Mouse (Mus musculus): ENCODE results near the gene Rps16.

Gene Rps16

DNA sequence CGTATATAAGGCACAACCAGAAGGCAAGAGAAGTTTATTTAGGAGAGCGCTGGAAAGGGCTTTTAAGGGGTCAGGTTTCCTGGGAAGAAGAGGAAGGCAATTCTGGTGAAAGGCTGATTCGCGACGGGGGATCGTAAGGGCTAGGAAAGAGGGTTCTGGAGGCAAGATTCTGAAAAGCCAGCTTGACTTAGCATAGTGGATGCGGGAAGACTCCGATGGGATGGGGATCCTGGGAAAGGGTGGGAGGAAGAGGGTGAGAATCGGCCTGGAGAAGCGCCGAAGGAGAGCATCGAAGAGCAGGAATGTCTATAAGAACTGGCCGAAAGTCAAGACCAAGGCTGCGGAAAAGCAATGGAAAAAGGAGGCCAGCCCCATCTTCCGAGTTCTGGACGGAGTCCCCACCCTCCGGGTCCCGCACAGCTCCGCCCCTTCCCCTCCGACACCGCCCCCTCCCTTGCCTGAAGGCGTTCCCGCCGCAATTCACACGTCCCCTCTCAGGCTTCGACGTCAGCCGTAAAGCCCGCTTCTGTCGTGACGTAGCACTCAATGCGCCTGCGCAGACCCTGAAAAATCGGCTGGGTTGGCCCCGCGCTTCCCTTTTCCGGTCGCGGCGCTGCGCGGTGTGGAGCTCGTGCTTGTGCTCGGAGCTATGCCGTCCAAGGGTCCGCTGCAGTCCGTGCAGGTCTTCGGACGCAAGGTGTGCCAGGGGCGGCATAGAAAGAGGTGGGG is at the start of gene Rps16:
Gene Rps16 (plus strand): TSS at position 498 of the 729 bp plus-strand sequence.
- DNase-seq: peak; percentile 98

DNA sequence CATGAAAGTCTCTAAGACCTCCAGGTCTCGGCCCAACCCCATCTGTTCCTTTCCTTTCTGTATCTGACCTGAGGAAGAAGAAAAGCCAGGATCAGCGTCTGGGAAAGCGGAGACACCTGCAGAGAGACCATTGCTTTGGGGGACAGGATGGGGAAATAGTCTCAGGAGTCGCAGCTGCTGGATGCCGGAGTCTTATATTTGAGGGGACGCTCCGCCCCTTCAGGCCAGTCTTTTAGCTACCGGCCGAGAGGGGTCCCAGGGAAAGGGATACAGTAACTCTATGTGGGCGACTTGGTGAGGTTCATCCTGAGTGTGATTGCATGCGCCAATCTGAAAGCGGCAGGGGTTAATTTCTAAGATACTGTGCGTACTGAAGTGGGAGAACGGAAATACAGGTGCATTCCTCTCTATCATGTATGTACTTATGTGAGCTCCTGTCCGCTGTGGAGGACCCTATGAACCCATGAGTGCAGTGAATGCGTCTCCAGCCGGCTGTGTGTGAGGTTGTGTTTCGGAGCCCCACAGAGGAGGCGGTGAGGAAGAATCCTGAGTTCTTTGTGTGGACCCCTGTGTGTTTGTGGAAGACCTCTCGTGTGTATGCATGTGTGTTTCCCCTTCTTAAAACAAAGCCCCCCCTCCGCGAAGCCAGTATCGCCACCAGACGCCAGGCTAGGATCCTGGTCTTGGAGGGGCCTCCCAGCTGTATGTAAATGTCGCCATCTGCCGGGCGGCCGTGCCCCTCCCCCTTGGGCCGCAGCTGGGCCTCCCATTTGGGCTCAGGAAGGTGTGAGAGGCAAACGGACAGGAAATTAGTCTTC is 48.6 kb upstream of the Rps16 start, which contains the start of gene Dll3:
Gene Dll3 (minus strand): TSS at position 623 of the 818 bp plus-strand sequence.
- DNase-seq: peak; percentile 33

DNA sequence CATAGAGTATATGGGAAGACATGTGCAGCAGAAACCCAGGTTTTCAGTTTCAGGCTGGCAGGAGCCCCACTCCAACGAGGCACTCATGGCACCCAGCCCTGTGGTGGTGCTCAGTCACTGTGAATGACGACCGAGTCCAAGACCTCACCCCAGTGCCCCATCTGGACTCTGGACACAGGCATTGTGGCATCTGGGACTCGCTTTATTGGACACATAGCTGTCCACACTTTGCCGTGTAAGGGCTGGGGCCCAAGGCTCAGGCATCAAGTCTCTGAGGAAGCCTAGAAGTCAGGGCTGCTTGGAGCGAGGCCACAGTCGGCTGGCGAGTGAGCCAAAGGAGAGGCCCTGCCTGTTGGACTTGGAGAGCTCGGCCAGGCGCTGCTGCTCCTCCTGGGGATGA is 44.8 kb upstream of the Rps16 start:
- no peak for DNase-seq

DNA sequence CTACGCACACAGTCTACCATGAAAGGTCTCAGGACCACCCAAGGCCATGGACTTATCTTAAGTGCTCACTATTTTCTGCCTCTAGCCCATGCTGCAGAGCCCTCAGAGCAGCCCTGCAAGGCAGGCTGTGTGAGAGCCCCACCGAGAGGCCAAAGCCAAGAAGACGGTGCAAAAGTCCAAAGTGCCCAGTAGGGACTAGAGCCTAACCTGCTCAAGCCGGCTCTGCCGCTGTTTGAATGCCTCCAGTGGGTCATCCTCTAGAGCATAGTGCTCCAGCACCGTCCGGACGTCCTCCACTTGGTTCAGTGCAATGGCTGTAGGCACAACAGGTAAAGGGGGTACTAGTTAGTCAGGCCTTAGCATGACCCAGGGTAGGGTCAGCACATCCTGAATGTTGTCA is 44.2 kb upstream of the Rps16 start:
- DNase-seq: no peak

DNA sequence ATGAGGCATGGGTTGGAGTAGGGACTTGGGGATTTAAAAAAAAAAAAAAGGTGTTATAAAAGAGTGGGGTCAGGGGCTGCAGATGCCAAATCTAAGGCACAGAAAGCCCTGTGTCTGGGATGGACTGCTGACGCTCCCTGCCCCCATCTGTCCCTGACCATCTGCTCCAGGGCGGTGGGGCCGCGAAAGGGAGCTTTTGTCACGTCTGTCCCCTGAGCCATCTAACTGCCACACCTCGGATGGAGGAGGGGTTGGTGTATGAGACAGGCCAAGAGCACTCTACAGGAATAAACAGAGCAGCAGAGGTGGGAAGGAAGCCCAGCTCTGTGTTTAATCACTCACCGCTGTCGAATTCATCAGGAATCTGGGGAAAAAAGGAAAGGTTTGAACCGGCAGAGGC is 40.7 kb upstream of the Rps16 start:
- DNase-seq: no peak

DNA sequence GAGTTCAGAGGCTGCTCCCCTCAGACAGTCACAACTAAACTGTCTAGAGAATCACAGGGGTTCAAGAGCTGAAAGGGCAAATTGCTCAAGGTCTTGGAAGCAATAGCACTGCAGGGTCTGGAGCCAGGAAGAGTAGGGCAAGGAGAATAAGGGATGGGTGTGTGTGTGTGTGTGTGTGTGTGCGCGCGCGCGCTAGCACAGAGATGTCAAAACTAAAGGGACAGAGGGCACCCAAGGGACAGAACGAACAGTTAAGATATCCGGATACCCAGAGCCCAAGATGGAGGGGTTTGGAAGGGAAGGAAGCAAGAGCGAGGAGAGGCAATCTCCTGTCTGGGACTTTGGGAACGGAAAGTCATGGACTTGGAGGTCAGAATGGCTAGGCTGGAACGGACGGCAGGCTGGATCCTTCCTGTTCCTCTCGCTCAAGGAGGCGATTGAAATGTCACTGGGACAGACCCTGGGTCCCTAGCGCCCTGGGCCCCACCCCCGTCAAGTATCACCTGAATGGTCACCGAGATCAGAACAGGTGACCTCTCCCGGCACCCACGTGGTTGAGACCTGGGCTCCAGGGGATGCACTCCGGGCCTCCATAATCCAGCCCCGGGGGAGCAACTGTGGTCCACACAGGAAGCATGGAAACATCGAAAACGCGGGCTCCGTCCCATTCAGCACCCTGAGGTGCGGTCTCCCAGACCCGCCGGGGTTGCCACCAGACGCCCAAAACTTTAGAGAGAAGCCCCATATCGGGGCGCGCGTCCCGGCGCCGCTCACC is 39.1 kb upstream of the Rps16 start:
- no peak for DNase-seq

DNA sequence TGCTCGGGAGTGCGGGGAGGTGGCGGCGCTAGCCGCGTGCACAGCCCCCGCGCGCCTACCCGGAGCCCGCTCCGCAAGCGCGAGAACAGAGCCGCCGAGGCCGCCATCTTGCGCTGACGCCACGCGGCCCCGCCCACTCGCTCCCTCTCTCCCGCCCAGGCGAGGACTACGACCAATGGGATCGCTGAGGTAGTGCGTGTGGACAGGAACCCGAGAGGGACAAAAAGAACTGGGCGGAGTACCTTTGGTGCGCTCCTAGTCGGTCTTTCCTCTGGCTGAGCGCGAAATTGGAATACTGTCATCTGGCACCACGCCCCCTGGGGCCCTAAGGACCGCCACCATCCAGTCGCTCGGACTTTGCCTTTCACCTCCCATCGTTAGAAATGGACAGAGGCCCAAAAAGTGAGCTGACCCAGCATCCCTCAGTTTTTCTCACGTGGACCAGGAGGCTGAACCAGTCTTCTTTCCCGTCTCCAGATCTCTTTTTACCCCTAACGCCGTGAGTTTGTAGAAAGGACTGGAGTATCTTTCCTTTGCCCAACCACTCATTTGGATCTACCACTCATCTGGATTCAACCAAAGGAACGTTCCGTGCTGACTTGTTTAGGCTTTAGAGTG is 38.4 kb upstream of the Rps16 start, which contains the start of gene Timm50:
Gene Timm50 (minus strand): TSS at position 147 of the 618 bp plus-strand sequence.
- peak; percentile 99 for DNase-seq

DNA sequence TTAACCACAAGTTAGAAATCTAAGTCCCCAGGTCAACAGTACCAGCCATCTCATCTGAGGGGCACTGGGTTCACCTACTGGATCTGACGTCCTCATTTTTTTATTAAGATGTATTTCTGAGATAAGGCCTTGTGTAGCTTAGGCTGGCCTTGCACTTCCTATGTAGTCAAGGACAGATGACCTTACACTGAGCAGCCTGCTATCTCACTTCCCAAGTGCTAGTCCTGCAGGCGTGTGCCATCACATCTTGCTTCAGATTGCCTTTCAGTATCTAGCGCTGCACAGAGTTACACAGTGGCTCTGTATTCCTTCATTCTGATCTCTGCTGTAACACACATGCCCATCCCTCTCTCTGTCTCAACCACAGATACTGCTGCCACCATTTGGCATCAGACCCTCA is 32.4 kb upstream of the Rps16 start:
- no peak for DNase-seq

DNA sequence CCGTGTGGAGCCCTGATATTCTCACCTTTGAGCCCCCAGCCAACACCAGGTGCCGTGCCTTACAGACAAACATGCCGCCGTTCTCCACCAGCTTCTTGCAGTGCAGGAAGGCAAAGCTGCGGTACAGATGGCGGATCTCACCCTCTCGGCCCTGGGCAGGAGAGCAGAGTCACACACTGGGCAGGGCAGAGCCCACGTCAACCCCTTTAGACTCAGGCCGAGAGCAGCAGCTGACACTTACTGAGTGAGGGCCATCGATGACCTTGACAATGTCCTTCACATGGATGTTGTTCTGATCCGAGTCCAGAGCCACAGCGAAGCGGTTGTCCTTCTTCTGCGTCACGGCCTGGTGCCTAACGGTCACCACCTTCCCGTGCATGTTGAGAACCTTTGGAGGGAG is 31.7 kb upstream of the Rps16 start:
- no peak for DNase-seq

DNA sequence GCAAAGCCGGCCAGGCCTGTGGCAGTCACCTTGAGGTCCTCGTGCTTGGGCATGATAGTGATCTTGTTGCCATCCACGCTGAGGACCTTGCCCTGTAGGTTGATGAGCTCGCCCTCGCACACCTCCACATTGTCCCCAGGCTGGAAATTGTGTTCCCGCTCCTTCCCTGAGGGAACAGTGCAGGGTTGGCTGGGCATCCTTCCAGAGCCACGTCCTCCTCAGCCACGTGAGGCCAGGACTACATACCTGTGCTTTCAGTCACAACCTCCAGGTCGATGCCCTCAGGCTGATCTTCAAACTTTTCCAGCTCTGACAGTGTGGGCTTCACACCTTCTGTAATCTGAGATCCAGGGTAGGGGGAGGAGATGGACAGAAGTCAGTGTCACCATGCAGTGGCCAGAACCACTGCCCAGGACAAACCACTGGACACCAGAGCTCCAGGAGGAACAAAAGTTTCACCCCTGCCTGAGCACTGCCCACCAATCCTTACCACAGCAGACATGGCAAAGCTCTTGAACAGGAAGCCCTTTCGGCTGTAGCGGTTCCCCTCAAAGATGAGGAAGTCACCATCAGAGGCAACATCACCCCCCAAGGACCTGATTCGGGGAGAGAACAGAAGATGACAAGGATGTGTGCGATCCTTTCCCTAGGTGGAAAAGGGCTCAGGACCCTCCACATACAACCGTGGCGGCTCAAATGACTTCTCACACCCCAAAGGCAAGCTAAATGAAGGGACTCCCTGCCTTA is 28.3 kb upstream of the Rps16 start:
- DNase-seq: no peak

DNA sequence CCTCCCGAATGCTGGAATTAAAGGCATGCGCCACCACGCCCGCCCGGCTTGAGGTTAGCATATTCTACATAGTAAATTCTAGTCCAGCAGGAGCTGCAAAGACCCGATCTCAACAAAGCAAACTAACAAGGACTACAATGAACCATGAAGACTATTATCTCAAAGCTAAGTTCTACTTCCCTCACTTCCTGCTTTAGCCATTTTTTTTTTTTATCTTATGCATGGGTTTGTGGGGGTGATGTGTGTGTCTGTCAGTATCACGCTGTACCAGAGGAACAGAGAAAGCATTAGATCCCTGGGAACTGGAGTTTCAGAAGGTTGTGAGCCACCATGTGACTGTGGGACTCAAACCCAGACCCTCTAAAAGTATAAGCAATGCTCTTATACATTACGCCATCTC is 25.2 kb upstream of the Rps16 start:
- no peak for DNase-seq

DNA sequence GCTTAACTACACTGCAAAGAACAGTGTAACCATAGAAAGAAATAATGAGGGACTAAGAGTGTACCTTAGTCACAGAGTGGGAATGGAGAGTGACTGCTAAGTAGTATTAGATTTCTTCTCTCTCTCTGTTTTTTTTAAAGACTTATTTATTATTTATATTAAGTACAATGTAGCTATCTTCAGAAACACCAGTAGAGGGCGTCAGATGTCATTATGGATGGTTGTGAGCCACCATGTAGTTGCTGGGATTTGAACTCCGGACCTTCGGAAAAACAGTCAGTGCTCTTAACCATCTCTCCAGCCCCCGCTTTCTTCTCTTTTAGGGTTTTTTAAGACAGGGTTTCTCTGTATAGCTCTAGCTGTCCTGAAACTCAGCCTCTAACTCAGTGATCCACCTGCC is 24.0 kb upstream of the Rps16 start:
- no peak for DNase-seq

DNA sequence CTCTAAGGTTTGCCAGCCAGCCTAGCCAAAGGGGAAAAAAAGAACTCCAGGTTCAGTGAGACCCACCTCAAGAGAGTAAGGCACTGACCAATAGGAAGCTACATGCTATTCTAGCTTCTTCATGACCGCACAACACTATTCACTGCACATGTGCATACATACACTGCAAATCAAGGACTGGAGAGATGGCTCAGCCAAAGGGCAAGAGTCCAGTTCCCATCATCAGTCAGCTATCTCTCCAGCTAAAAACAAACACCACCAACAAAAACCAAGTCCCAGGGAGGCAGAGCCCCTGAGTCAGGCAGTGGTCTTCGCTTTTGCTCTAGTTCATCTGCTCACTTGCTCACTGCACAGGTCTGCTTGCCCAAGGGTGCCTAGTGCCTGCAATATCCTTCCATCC is 22.2 kb upstream of the Rps16 start:
- DNase-seq: no peak

DNA sequence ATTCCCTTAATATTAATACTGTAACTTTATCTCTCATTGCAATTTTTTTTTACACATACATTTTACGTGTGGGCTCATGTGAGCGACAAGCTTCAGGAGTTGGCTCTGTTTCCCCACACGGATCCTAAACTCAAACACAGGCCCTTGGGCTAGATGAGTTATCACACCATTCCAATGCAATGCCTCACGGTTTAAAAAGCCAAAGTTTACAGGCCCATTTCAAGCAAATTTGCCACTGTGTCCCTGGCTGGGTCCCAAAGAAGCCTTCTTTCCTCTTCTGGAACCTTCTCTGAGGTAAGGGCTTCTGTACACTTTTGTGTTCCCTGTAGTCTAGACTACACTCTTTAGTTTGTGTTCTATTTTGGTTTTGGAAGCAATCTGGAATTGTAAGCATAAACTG is 15.9 kb upstream of the Rps16 start:
- DNase-seq: no peak

DNA sequence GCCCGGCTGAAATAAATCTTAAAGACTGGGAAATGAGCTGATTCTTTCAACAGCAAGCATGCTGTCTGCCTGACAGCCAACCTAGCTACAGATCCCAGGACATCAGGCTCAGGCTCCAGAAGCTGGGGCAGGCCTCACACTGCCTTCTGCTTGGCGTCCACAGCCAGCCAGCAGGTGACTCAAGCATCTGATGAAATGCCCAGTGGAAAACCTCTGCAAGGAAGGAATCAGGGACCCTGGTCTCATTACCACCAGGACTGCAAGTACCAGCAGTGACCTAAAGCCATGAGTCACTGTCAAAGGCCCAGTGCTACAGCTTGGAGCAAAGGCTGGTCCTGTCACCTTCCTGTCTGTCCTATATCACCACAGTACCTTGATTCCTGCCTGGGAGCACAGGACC is 15.0 kb upstream of the Rps16 start:
- no peak for DNase-seq

DNA sequence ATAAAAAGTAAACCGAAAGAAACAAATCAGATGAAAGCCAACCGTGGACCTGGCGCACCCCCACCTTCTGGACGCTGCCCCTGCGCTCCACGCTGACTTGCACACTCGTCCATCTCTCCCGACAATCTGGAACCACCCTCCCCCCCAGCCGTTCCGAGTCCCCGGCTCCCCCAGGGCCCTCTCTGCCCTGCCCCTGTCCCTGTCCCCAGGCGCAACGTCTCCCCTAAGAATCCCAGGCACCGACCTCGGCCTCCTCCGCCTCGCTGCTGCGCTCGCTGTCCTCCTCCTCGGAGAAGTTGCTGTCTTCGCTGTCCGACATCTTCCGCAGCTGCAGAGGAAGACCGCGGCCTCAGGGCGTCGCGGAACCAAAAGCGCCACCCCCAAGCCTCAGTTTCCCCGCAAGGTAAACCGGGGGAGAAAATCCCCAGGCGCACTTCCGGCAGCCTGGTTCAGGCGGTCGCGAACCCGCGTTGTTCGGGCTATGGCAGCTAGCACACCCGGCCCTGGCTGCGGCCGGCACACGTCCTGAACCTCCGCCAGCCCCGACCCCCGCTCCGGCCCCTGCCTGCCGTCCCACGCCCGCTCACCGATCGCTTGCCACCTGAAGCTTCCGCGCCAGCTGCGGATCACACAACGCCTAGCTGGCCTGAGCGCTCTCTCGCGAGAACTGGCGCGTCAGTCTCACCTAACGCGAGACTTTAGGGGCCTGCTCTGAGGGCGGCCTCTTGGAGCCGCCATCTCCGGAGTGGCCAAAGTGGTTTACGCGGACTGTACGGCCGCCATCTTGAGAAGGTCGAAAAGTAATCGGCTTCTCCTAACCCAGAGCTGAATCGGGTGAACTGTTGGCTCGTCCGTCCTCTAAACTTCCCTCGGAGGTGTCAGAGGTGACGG is 12.1 kb upstream of the Rps16 start, which contains the start of gene Supt5:
Gene Supt5 (minus strand): TSS at position 639 of the 891 bp plus-strand sequence.
- DNase-seq: peak; percentile 96

DNA sequence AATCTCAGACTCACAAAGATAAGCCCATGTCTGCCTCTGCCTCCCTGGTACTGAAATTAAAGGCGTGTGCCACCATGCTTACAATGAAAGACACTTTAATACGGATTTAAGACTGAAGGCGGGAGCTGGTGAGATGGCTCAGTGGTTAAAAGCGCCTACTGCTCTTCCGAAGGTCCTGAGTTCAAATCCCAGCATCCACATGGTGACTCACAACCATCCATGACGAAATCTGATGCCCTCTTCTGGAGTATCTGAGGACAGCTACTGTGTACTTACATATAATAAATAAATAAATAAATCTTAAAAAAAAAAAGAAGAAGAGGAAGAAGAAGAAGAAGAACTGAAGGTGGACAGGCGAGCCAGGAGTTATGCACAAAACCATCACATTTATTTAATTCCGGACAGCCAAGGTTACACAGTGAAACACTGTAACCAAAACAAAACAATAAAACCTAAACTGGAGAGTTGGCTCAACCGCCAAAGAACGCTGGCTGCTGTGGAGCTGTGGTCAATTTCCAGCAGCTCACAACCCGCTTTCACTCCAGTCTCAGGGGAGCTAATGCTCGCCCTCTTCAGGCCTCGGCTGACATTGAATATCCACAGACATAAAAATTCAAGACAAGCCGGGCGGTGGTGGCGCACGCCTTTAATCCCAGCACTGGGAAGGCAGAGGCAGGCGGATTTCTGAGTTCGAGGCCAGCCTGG is 11.1 kb upstream of the Rps16 start:
- no peak for DNase-seq

DNA sequence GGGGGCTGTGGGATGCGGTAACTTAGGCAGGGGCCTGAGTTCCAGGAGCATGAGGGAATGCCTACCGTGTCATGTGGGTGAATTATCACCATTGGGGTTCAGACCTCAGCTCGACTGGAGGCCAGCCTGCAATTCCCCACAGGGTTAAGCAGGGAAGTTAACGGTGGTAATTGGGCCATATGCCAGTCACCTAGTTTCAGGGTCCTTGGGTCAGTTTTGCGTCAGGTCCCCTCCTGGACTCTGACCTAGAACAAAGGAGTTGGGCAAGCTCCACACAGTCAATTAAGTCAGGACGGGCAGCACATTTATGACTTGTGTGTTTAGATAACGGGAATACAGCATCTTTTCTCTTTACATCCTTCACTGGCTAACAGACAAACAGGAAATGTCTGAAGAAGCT is 9.1 kb upstream of the Rps16 start:
- no peak for DNase-seq

DNA sequence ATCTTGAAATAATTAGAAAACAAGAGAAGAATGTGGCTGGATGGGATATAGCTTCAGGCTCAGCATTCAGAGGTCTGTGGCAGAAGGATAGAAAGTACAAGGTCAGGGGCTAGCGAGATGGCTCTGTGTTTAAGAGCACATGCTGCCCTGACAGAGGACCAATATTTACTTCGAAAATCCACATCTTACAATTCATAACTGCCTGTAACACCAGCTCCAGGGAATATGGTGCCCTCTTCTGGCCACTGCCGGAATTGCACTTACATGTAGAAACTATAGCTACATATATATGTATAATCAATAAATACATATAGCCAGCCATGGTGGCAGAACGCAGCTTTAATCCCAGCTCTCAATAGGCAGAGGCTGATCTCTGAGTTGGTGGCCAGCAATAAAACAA is 5.8 kb upstream of the Rps16 start:
- DNase-seq: no peak

DNA sequence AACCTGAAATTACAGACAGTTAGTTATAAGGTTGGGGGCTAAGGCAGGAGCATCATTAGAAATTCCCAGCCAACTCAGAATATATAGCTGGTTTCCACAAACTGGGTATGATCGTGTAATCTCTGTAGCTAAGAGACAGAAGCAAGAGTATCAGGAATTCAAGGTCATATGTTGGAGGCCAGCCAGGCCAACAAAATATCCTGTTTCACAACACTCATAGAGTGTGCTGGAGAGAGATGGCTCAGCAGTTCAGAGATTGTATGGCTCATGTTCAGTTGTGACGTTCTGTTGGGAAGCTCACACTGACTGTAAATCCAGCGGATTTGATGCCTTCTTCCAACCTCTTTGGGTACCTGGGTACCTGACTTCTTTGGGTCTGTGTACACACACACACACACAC is 2.7 kb upstream of the Rps16 start:
- DNase-seq: no peak
